Mouse (Mus musculus) lung, adult 2 months (tissue): Measurements from ENCODE around the gene Rxra.

ENCODE experiments used
- CTCF ChIP-seq: fragments of 200-500 bp; IDR thresholded peaks from 2 replicates; pipeline ENCODE4 v1.5.1; 2011; ENCODE audit warnings: mild to moderate bottlenecking, low read length, control low read depth; ENCODE audit not compliant: insufficient read depth
- POLR2A ChIP-seq: fragments of 200-500 bp; IDR thresholded peaks from 2 replicates; pipeline ENCODE4 v1.6.1; 2011; ENCODE audit warnings: low read depth, mild to moderate bottlenecking, control low read depth, low read length, borderline replicate concordance; ENCODE audit errors: extremely low read depth

DNA sequence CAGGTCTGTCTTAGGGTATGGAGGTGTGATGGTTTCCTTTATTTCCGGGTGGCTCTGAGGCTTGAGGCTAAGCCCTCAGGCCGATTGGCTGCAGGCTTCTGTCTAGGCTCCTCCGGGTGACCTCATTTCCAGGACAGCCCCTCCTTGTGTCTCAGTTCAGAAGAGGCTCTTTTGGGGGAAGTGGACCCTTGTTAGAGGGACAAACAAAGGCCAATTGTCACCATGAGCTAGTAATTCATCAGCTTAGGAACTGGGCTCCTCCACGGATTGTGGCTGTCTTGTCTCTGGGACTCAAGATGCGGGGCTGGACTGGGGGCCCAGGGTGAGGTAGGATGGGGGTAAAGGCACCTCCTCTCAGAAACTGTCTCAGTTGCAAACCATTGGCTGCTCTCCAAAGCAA is 5.5 kb upstream of the Rxra start:
- TF ChIP-seq POLR2A (no peak), CTCF (no peak)
